Mouse (Mus musculus) stomach, embryonic 16.5 days (tissue): Measurements from ENCODE around the gene Ghrh. TPM values are rescaled to one million over a fixed set of nuclear protein-coding genes. Genes with fewer than 3 reads are reported as not detected.
"Not testable (repeated sequence)": the region's sequence is repeated elsewhere in the genome, so short reads cannot be mapped to it uniquely, and the experiment has no call there.

Experiments
- ATAC-seq: fragments of 200-750 bp; cut with Nextera tagmentation; 2 replicates; pipeline ENCODE4 v1.8.0; 2017; ENCODE audit warnings: moderate number of reproducible peaks, moderate TSS enrichment; ENCODE audit not compliant: insufficient read depth, low FRiP score
- H3K27ac ChIP-seq: fragments of 300-500 bp; sonication (generic); 2 replicates; pipeline ENCODE4 v1.5.1; 2014; ENCODE audit warnings: low read length
- H3K27me3 ChIP-seq: fragments of 300-500 bp; sonication (generic); 2 replicates; pipeline ENCODE4 v1.6.1; 2014; ENCODE audit warnings: low read length, control low read depth, mixed read lengths; ENCODE audit not compliant: control insufficient read depth, insufficient read depth
- H3K36me3 ChIP-seq: fragments of 300-500 bp; sonication (generic); 2 replicates; pipeline ENCODE4 v1.6.1; 2014; ENCODE audit warnings: low read length; ENCODE audit not compliant: control insufficient read depth, insufficient read depth
- H3K4me1 ChIP-seq: fragments of 300-500 bp; sonication (generic); 2 replicates; pipeline ENCODE4 v1.6.1; 2014; ENCODE audit warnings: low read length, control low read depth, mixed read lengths; ENCODE audit not compliant: control insufficient read depth, insufficient read depth
- H3K4me2 ChIP-seq: fragments of 300-500 bp; sonication (generic); 2 replicates; pipeline ENCODE4 v1.6.1; 2014; ENCODE audit warnings: low read depth, low read length, mixed read lengths
- H3K4me3 ChIP-seq: fragments of 300-500 bp; sonication (generic); replicated peaks from 2 replicates; pipeline ENCODE4 v1.5.1; 2014; ENCODE audit warnings: mild to moderate bottlenecking, low read length
- H3K9ac ChIP-seq: fragments of 300-500 bp; sonication (generic); 2 replicates; pipeline ENCODE4 v1.6.1; 2014; ENCODE audit warnings: low read length
- H3K9me3 ChIP-seq: fragments of 300-500 bp; sonication (generic); replicated peaks from 2 replicates; pipeline ENCODE4 v1.6.1; 2016; ENCODE audit warnings: low read length, control low read depth; ENCODE audit not compliant: control insufficient read depth
- WGBS: fragments of 180-500 bp; shearing (Covaris S2); extraction: QIAGEN DNeasy Blood & Tissue Kit; methylation state at CpG from one replicate; pipeline ENCODE4 v1.1.7; 2014; 5-methylcytosine and 5-hydroxymethylcytosine counted together
- polyA plus RNA-seq: library from polyadenylated mRNA; unstranded; fragments of >200 nt; fragmentation: Nextera tagmentation; extraction: Ambion mirVana; gene quantifications from 2 replicates; pipeline ENCODE4 v1.2.1, GENCODE M21; 2015

The Ghrh gene
- polyA plus RNA-seq: 0.30 and 0.51 TPM in 2 replicates

GRCm38 (mm10) chr2:157347361-157348159 is at the start of gene Ghrh:
Gene Ghrh, minus strand, starts transcription at chr2:157347506.
- 67% methylated on average over 26 of the region's 26 CpGs for WGBS
- no peak within 1 kb of the TSS for H3K4me2 ChIP-seq
- ATAC-seq: peak; percentile 85

GRCm38 (mm10) chr2:157395960-157396359 is 48.7 kb upstream of the Ghrh start:
- peak overlapping the region; percentile 82; the same call in 1 of the 2 replicates for H3K27ac ChIP-seq

More at GRCm38 (mm10) chr2:157347361-157348159, at the start of gene Ghrh:
- H3K36me3 ChIP-seq: no peaks in the 10 kb centered on the region
- no peaks in the 10 kb centered on the region for H3K27me3 ChIP-seq
- H3K9ac ChIP-seq: peak within 1 kb of the TSS; percentile 61
- H3K4me1 ChIP-seq: peaks cover 17% of the 10 kb centered on the region
- peak within 1 kb of the TSS; percentile 94 for H3K27ac ChIP-seq
- H3K9me3 ChIP-seq: no peaks in the 10 kb centered on the region
- no peak within 1 kb of the TSS for H3K4me3 ChIP-seq

GRCm38 (mm10) chr2:157395371-157395770 is 48.1 kb upstream of the Ghrh start:
- no peak overlapping the region; the same call in 1 of the 2 replicates for H3K9ac ChIP-seq
- peak overlapping the region; percentile 82 for H3K27ac ChIP-seq
- H3K4me2 ChIP-seq: no peak overlapping the region

More at GRCm38 (mm10) chr2:157395960-157396359, 48.7 kb upstream of the Ghrh start:
- peaks cover 4% of the 10 kb centered on the region; the same call in 1 of the 2 replicates for H3K9me3 ChIP-seq
- no peaks in the 10 kb centered on the region for H3K27me3 ChIP-seq
- 54% methylated on average over 13 of the region's 13 CpGs for WGBS
- no peak for ATAC-seq
- H3K9ac ChIP-seq: 0 out of 2 replicates have a peak overlapping the region, but pooled peaks have one; percentile 7
- peaks cover 17% of the 10 kb centered on the region for H3K36me3 ChIP-seq
- peaks cover 29% of the 10 kb centered on the region for H3K4me1 ChIP-seq
- no peak overlapping the region for H3K4me2 ChIP-seq
- H3K4me3 ChIP-seq: no peak overlapping the region

DNA sequence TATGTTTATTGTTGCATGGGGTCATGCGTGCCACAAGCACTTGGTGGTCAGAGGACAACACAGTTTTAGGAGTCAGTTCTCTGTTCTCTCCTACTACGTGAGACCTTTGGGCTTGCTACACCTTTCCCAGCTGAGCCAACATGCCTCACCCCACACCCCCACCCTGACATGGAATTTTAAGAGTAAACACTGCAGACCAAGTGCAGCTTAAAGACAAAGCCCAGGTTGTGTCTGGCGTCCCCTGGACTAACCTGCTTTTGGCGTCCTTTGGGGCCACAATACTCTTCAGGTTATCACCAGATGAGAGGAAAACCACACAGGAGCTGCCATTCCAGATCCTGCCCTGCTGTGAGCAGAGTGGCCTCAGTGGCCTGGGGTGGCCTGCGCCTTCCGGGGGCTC is 47.6 kb upstream of the Ghrh start:
- H3K4me3 ChIP-seq: no peak overlapping the region
- no peaks in the 10 kb centered on the region for H3K27me3 ChIP-seq
- peak overlapping the region; percentile 7; the same call in 1 of the 2 replicates for H3K9ac ChIP-seq
- peak; percentile 82; the same call in 1 of the 2 replicates for ATAC-seq
- peaks cover 17% of the 10 kb centered on the region for H3K36me3 ChIP-seq
- peaks cover 4% of the 10 kb centered on the region; the same call in 1 of the 2 replicates for H3K9me3 ChIP-seq
- H3K27ac ChIP-seq: peak overlapping the region; percentile 82
- WGBS: 44% methylated on average over 6 of the region's 6 CpGs
- no peak overlapping the region for H3K4me2 ChIP-seq
- H3K4me1 ChIP-seq: peaks cover 31% of the 10 kb centered on the region

More at GRCm38 (mm10) chr2:157395371-157395770, 48.1 kb upstream of the Ghrh start:
- Histone ChIP-seq H3K36me3 (peaks cover 17% of the 10 kb centered on the region), H3K4me1 (peaks cover 30% of the 10 kb centered on the region), H3K27me3 (no peaks in the 10 kb centered on the region), H3K4me3 (no peak overlapping the region), H3K9me3 (peaks cover 4% of the 10 kb centered on the region; the same call in 1 of the 2 replicates)
- WGBS: 54% methylated on average over 5 of the region's 5 CpGs
- ATAC-seq: no peak

DNA sequence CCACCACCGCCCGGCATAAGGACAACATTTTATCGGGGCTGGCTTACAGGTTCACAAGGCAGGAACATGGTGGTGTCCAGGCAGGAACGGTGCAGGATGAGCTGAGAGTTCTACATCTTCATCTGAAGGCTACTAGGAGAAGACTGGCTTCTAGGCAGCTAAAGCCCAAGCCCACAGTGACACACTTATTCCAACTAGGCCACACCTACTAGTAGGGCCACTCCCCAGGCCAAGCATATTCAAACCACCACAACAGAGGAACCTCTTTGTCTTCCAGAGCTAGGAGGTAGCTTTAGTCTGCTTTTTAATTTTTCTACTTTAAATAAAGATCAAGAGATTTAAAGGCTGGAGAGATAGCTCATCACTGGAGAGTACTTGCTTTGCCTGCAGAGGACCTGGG is 46.2 kb upstream of the Ghrh start:
- 97% methylated on average over 4 of the region's 4 CpGs for WGBS
- Histone ChIP-seq H3K27me3 (no peaks in the 10 kb centered on the region), H3K27ac (peak overlapping the region; percentile 82), H3K36me3 (peaks cover 14% of the 10 kb centered on the region), H3K4me2 (no peak overlapping the region), H3K4me1 (peaks cover 31% of the 10 kb centered on the region), H3K4me3 (no peak overlapping the region), H3K9ac (no peak overlapping the region), H3K9me3 (peaks cover 4% of the 10 kb centered on the region; the same call in 1 of the 2 replicates)
- no peak for ATAC-seq

DNA sequence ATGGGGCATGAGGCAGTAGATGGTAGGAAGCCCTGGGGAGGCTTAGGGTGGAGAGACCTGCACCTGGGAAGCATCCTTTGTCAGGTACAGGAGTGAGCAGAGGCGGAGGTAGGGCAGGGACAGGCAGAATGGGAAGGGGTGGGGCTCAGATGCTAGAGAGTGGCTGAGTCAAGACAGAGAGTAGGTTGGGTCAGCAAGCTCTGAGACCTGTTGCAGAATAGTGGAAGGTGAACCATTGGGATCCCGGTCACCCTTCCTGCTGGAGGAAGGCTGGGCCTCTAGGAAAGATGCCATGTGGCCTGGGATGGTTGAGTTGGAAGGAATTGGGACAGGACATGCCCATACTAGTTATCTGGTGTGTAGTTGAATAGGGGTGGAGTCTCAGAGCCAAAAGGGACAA is 45.0 kb upstream of the Ghrh start:
- Histone ChIP-seq H3K36me3 (peaks cover 6% of the 10 kb centered on the region; the same call in 1 of the 2 replicates), H3K27me3 (no peaks in the 10 kb centered on the region), H3K27ac (peak overlapping the region; percentile 31), H3K4me3 (no peak overlapping the region), H3K9ac (no peak overlapping the region), H3K4me2 (no peak overlapping the region), H3K9me3 (no peaks in the 10 kb centered on the region), H3K4me1 (peaks cover 31% of the 10 kb centered on the region)
- no peak for ATAC-seq
- WGBS: 86% methylated on average over 2 of the region's 2 CpGs

- H3K36me3 ChIP-seq: 0 out of 2 replicates have a peak, but pooled peaks cover 3% of the 10 kb centered on the region
Measured at GRCm38 (mm10) chr2:157389591-157389921, 42.2 kb upstream of the Ghrh start.

DNA sequence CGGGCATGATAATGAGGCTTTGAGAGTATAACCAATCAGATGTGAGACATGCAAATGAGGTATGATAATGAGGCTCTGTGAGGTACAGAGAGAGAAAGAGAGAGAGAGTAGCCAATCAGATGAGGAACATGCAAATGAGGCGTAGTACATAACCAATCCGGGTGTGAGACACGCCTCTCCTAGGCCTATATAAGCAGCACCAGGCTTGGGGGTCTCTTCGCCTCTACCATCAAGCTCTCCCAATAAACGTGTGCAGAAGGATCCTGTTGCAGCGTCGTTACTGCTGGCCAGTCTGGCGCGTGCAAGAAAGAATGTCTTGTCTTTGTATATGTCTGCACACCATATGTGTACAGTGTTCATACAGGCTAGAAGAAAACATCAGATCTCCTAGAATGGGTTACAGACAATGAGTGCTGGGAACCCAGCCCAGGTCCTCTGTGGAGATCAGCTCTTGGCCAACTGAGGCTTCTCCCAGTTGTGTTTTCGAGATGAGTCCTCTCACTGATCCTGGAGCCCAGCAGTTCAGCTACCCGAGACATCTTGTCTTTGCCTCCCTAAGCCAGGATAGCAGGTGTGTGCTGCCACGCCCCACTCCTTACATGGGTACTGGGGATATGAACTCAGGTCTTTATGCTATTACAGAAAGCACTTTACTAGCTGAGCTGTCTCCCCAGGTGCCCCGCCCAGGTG is 41.7 kb upstream of the Ghrh start:
- 92% methylated on average over 14 of the region's 14 CpGs for WGBS
- not testable (repeated sequence) for H3K4me3 ChIP-seq, H3K27me3 ChIP-seq, ATAC-seq, H3K4me2 ChIP-seq, H3K36me3 ChIP-seq, H3K9ac ChIP-seq, H3K4me1 ChIP-seq, H3K27ac ChIP-seq, H3K9me3 ChIP-seq

More at GRCm38 (mm10) chr2:157389591-157389921, 42.2 kb upstream of the Ghrh start:
- no peak for ATAC-seq
- no peak overlapping the region for H3K4me2 ChIP-seq
- no peaks in the 10 kb centered on the region for H3K9me3 ChIP-seq
- no peaks in the 10 kb centered on the region for H3K27me3 ChIP-seq
- no peak overlapping the region for H3K9ac ChIP-seq
- WGBS: 91% methylated on average over 7 of the region's 7 CpGs
- peaks cover 11% of the 10 kb centered on the region for H3K4me1 ChIP-seq
- H3K27ac ChIP-seq: no peak overlapping the region
- no peak overlapping the region for H3K4me3 ChIP-seq

DNA sequence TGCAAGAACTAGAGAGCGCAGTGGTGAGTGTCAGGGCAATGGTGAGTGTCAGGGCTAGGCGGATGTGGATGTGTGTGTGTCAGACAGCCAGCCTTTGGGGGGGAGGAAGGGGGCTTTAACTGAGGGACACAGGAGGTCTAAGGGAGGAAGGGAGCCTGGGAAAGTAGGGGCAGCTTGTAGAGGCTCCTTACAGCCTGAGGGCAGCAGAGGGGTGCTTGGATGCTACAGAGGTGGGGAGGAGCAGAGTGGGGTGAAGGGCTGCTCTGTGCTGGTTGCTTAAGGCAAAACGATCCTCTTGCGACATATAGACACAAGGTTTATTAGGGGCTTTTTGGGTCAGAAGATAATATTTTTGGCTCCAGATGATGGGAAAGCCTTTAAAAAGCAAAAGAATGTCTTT is 37.5 kb upstream of the Ghrh start:
- 0 out of 2 replicates have a peak, but pooled peaks cover 3% of the 10 kb centered on the region for H3K36me3 ChIP-seq
- WGBS: 86% methylated on average over 4 of the region's 4 CpGs

More for the DNA sequence above, 37.5 kb upstream of the Ghrh start:
- Histone ChIP-seq H3K9me3 (no peaks in the 10 kb centered on the region), H3K27me3 (no peaks in the 10 kb centered on the region), H3K4me2 (no peak overlapping the region), H3K9ac (no peak overlapping the region), H3K27ac (no peak overlapping the region), H3K4me3 (no peak overlapping the region), H3K4me1 (no peaks in the 10 kb centered on the region)
- ATAC-seq: no peak
